Mouse (Mus musculus) lung, embryonic 14.5 days (tissue): Measurements from ENCODE around the gene Alg1. TPM values are rescaled to one million over a fixed set of nuclear protein-coding genes. Genes with fewer than 3 reads are reported as not detected.
A peak's percentile ranks its signal among the peaks of the same experiment; 100 is the strongest.

Experiments used
- ATAC-seq: fragments of 200-750 bp; cut with Nextera tagmentation; 2 replicates; pipeline ENCODE4 v1.8.0; 2017; ENCODE audit warnings: mild to moderate bottlenecking, moderate TSS enrichment, moderate library complexity; ENCODE audit not compliant: insufficient read depth
- DNase-seq: peaks from one replicate; pipeline ENCODE4 v3.0.0-alpha.2; 2015
- H3K27ac ChIP-seq: fragments of 300-500 bp; sonication (generic); 2 replicates; pipeline ENCODE4 v1.5.1; 2014; ENCODE audit warnings: low read depth, mild to moderate bottlenecking, moderate library complexity
- H3K27me3 ChIP-seq: fragments of 300-500 bp; sonication (generic); 2 replicates; pipeline ENCODE4 v1.6.1; 2014; ENCODE audit warnings: low read length, control low read depth; ENCODE audit not compliant: insufficient read depth
- H3K36me3 ChIP-seq: fragments of 300-500 bp; sonication (generic); 2 replicates; pipeline ENCODE4 v1.6.1; 2014; ENCODE audit warnings: control low read depth; ENCODE audit not compliant: insufficient read depth
- H3K4me1 ChIP-seq: fragments of 300-500 bp; sonication (generic); 2 replicates; pipeline ENCODE4 v1.6.1; 2014; ENCODE audit warnings: antibody characterized with exemption, control low read depth; ENCODE audit not compliant: insufficient read depth
- H3K4me2 ChIP-seq: fragments of 300-500 bp; sonication (generic); 2 replicates; pipeline ENCODE4 v1.6.1; 2014; ENCODE audit warnings: mild to moderate bottlenecking
- H3K4me3 ChIP-seq: fragments of 300-500 bp; sonication (generic); 2 replicates; pipeline ENCODE4 v1.5.1; 2014; ENCODE audit warnings: low read depth, low read length
- H3K9ac ChIP-seq: fragments of 300-500 bp; sonication (generic); 2 replicates; pipeline ENCODE4 v1.6.1; 2014
- H3K9me3 ChIP-seq: fragments of 300-500 bp; sonication (generic); 2 replicates; pipeline ENCODE4 v1.6.1; 2016; ENCODE audit warnings: low read depth, low read length, control low read depth
- CTCF ChIP-seq: IDR thresholded peaks from 2 replicates; pipeline ENCODE4 v1.5.1; 2016; ENCODE audit warnings: antibody characterized with exemption, low read depth
- WGBS: fragments of 180-500 bp; shearing (Covaris S2); extraction: QIAGEN DNeasy Blood & Tissue Kit; methylation state at CpG from one replicate; pipeline ENCODE4 v1.1.7; 2014; 5-methylcytosine and 5-hydroxymethylcytosine counted together
- polyA plus RNA-seq: library from polyadenylated mRNA; unstranded; fragments of >200 nt; fragmentation: Nextera tagmentation; extraction: Ambion mirVana; gene quantifications from 2 replicates; pipeline ENCODE4 v1.2.1, GENCODE M21; 2014

Alg1 gene
- polyA plus RNA-seq, 1 experiment from 2014 or later, result 32.0 TPM

DNA sequence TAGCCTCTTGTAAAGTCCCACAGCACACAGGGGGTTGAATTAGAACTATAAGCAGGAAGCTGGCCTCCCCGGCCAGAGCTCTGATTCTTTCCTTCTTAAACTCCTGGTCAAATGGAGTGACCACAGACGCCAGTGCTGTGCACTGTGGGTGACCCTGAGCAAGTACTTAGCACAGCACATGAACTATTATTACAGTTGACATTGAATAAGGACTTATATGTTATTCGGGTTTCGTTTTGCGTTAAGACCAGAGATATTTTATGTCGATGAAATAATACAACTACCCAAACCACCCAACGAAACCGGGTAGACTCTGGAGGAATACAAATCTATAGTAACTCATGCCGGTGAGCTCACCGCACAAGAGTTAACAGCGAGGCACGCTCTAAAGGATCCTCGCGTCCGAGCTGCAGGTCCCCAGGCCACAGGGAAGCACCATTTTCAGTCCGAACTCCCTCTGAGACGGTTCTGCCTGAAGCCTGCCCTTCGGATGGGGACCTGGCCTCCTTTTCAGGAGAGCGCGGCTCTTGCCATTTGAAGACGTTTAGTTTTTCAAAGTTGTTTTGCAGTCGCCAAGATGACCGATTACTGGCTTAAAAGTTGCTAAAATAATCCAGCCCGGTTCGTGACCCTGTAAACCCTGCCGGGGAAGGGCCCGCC lies 21.8 kb downstream of the Alg1 start:
- peak; percentile 13; the same call in 1 of the 2 replicates for ATAC-seq
- Histone ChIP-seq H3K4me1 (no peaks in the 10 kb centered on the region), H3K4me3 (peak overlapping the region; percentile 66), H3K27ac (peak overlapping the region; percentile 79), H3K9ac (peak overlapping the region; percentile 72), H3K36me3 (peaks cover 12% of the 10 kb centered on the region; the same call in 1 of the 2 replicates), H3K27me3 (no peaks in the 10 kb centered on the region), H3K4me2 (peak overlapping the region; percentile 86), H3K9me3 (no peaks in the 10 kb centered on the region)
- TF ChIP-seq CTCF, result no peak
- DNase-seq, result peak; percentile 47
- WGBS, result 2% methylated on average over 27 of the region's 27 CpGs

DNA sequence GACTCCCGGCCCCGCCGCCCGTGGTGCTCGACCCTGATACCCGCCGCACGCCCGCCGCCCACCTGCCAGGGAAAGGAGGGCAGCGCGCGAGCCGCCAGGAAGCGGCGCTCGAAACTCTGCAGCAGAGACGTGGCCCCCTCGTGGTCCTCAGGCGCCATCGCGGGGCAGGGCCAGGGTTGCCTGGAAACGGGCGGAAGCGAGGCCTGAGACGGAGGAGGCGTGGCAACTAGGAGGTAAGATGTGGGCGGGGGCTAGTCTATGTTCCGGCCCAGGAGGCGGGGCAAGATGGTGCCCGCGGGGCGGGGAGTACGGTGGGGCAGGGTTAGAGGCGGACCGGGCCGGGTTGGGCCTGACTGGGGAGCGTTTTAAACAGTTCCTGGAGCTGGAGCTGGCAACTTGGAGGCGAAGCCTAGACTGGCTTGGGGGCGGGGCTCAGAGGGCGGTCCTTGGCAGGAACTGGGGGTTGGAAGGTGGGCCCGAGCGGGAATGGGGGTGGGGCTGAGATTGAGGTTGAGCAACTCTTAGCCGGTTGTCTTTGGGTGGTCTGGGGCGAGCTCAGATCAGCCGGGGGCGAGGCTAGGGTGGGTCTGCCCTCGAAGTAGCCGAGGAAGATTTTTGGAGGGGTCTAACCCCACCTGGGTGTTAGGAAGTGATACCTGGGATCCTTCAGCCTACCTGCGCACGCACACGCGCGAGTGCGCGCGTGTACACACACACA lies 22.5 kb downstream of the Alg1 start, which contains the start of gene Eef2kmt:
TSS of gene Eef2kmt (minus strand) at position 205 of the 718 bp plus-strand sequence.
- H3K36me3 ChIP-seq, result peaks cover 4% of the 10 kb centered on the region; the same call in 1 of the 2 replicates
- peak within 1 kb of the TSS; percentile 72 for H3K9ac ChIP-seq
- peak; percentile 96 for ATAC-seq
- H3K9me3 ChIP-seq, result no peaks in the 10 kb centered on the region
- H3K27me3 ChIP-seq, result no peaks in the 10 kb centered on the region
- H3K4me2 ChIP-seq, result peak within 1 kb of the TSS; percentile 86
- H3K27ac ChIP-seq, result peak within 1 kb of the TSS; percentile 79
- peak; percentile 83 for TF ChIP-seq CTCF
- under 1% methylated on average over 57 of the region's 57 CpGs for WGBS
- H3K4me3 ChIP-seq, result peak within 1 kb of the TSS; percentile 66
- H3K4me1 ChIP-seq, result no peaks in the 10 kb centered on the region
- DNase-seq, result peak; percentile 100

DNA sequence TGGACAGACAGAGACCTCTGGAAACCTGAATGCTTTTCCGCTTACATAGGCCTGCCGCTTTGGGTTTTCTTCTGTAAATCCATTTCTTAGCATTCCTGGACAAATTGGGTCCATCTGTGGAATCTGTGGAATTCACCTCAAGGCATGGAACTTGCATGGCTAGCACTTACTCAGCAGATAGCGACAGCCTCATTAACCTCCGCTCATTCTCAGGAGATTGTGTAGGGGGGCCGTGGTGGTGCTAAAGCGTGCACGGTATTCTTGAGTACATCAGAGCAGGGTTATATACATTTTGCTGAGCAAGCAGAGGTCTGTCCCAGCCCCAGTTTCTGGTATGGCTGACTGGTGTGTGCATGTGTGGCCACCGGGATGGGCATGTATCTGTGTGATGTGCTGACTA lies 29.7 kb downstream of the Alg1 start:
- no peak for TF ChIP-seq CTCF
- DNase-seq, result peak; percentile 4
- Histone ChIP-seq H3K9ac (no peak overlapping the region), H3K27ac (no peak overlapping the region), H3K36me3 (no peaks in the 10 kb centered on the region), H3K9me3 (no peaks in the 10 kb centered on the region), H3K27me3 (no peaks in the 10 kb centered on the region), H3K4me1 (no peaks in the 10 kb centered on the region), H3K4me3 (no peak overlapping the region), H3K4me2 (no peak overlapping the region)
- 43% methylated on average over 8 of the region's 8 CpGs for WGBS
- peak; percentile 69 for ATAC-seq

DNA sequence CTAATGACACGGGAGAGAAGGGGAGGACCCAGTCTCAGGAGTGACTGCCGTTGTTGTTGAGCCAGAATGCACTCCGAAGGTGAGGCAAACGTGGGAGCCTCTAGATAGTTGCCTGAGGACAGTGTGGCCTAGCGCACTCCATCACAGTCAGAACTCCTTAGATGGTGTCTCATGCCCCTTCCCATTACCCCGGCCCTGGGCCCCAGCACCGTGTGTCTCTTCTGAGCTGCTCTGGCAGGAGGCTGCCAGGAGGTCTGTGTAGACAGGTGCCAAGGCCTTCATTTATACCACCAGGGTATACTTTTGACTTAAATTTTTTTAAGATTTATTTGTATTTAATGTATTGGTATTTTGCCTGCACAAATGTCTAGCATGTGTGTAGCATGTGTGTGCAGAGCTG lies 30.5 kb downstream of the Alg1 start:
- Histone ChIP-seq H3K9me3 (no peaks in the 10 kb centered on the region), H3K27me3 (no peaks in the 10 kb centered on the region), H3K4me1 (no peaks in the 10 kb centered on the region), H3K27ac (no peak overlapping the region), H3K4me3 (no peak overlapping the region), H3K36me3 (no peaks in the 10 kb centered on the region), H3K9ac (no peak overlapping the region), H3K4me2 (no peak overlapping the region)
- WGBS, result 76% methylated on average over 7 of the region's 7 CpGs
- TF ChIP-seq CTCF, result no peak
- DNase-seq, result no peak
- ATAC-seq, result no peak

DNA sequence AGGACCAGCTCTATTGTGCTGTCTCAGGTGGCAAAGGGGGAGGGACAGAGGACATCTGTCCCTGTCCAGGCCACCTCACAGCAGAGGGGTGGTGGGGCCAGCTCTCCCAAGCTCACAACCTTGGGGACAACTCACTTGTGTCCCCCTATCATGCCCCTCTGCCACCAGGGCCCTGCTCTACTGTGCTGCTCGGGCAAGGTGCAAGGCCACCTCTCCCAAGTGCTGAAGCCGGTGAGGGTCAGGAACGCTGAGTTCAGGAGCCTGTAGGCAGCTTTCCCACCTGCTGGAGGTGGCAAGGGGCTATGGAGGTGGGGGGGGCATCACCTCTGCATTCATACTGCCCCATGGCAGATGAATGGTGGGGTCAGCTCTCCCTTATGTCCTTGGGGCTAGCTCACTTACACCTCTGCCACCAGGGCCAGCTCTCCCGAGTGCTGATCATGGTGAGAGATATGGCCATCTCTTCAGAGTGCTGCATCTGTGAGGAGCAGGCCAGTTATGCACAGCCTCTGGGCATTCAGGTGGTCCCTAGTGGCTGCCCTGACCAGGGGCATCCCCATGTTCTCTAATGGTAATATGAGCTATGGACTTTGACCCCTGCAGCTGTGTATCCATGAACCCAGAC lies 38.1 kb downstream of the Alg1 start:
- H3K27ac ChIP-seq, result no peak overlapping the region
- H3K9ac ChIP-seq, result no peak overlapping the region
- H3K36me3 ChIP-seq, result no peaks in the 10 kb centered on the region
- H3K9me3 ChIP-seq, result no peaks in the 10 kb centered on the region
- H3K4me3 ChIP-seq, result no peak overlapping the region
- no peak for ATAC-seq
- no peak for DNase-seq
- H3K4me1 ChIP-seq, result no peaks in the 10 kb centered on the region
- 81% methylated on average over 4 of the region's 4 CpGs for WGBS
- no peak for TF ChIP-seq CTCF
- no peak overlapping the region for H3K4me2 ChIP-seq
- H3K27me3 ChIP-seq, result no peaks in the 10 kb centered on the region

DNA sequence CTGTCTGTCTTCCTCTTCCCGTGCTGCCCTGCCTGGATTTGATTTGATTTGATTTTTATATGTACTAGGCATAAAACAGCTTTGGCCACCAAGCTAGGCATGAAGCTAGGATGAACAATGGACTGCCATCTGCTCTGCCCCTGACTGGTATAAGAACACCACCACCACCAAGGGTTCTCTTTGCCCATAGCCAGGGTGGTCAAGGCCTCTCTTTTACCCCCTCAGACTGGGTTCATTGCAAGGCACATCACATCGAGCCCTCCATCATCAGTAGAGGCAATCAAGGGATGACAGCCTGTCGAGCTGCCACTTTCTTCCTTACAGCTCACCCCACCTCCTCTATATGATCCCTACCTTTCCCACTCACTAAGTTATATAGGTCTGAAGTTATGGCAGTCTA lies 39.0 kb downstream of the Alg1 start:
- DNase-seq (no peak), ATAC-seq (no peak)
- Histone ChIP-seq H3K27me3 (no peaks in the 10 kb centered on the region), H3K4me2 (no peak overlapping the region), H3K9ac (no peak overlapping the region), H3K4me3 (no peak overlapping the region), H3K9me3 (no peaks in the 10 kb centered on the region), H3K4me1 (no peaks in the 10 kb centered on the region), H3K27ac (no peak overlapping the region), H3K36me3 (no peaks in the 10 kb centered on the region)
- no peak for TF ChIP-seq CTCF
- 75% methylated on average over 3 of the region's 3 CpGs for WGBS
